In the genomic region with DNA sequence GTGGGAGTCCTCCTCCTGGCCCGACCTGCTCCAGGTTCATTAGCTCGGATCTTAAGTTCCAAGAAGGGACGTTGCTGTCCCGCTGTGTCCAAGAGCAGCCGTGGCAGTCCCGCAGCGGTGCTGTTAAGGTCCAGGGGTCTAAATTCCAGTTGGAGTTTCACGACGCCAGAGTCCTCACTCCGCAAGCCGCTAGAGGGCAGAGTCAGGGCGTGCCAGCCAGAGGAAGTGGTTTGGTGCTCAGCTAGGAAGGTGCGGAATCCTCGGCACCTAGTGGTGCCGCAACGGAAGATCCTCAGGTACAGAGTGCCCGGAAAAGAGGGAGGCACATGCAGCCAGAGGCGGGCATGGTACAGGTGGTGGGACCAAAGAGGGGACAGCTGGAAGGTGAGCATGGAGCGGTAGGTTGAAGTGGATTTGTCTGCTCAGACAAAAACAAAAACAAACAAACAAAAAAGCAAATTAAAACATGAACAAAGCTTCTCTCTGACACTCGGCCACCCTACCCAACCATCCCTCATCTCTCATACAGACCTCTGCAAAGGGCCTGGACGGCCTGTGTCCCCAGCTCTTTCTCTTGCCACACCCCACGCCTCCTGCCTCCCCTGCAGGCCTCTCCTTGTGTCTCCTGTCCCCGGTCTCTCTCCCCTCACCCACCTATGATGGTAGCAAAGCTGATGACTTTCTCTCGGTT, we compare ENCODE assay signal across 7 mouse cellular contexts. TPM values are rescaled to one million over a fixed set of nuclear protein-coding genes. Genes with fewer than 3 reads are reported as not detected.
A peak's percentile ranks its signal among the peaks of the same experiment; 100 is the strongest.
DNase-seq lines count a peak whose midpoint lies in the region; ATAC-seq and TF ChIP-seq lines count a peak whose summit lies in the region.

No protein-coding gene starts in this region.

- TF ChIP-seq CTCF in left cerebral cortex, adult 2 months (IDR thresholded peaks at IDR 0.05), result peak; percentile 85

- peak overlapping the region; percentile 23; the same call in 1 of the 2 replicates for H3K4me3 ChIP-seq in forebrain, embryonic 12.5 days (replicated peaks)
- H3K4me3 ChIP-seq in hindbrain, embryonic 13.5 days, result peak overlapping the region; percentile 24; the same call in 1 of the 2 replicates
- H3K4me3 ChIP-seq in left cerebral cortex, adult 2 months, result peak overlapping the region; percentile 14

- ATAC-seq in forebrain, embryonic 12.5 days (ENCODE audit: low FRiP score), result peak; percentile 77
- peak; percentile 83 for ATAC-seq in hindbrain, embryonic 13.5 days (ENCODE audit: low FRiP score)
- peak; percentile 93 for ATAC-seq in megakaryocyte, adult 5-6 weeks (ENCODE audit: poor library complexity, severe bottlenecking)

- 11% methylated on average over 24 of the region's 24 CpGs for WGBS in forebrain, embryonic 12.5 days
- WGBS in hindbrain, embryonic 13.5 days, result 12% methylated on average over 24 of the region's 24 CpGs

- peak overlapping the region; percentile 50 for H3K4me2 ChIP-seq in forebrain, embryonic 12.5 days
- peak overlapping the region; percentile 49 for H3K4me2 ChIP-seq in hindbrain, embryonic 13.5 days

- H3K36me3 ChIP-seq in forebrain, embryonic 12.5 days (replicated peaks), result no peaks in the 10 kb centered on the region
- no peaks in the 10 kb centered on the region for H3K36me3 ChIP-seq in hindbrain, embryonic 13.5 days

- peak; percentile 90 for DNase-seq in MN1 (ENCODE audit: low spot score)
- peak; percentile 23 for DNase-seq in c-Kit-positive CD71-positive TER-119-positive erythroid progenitor cells, embryonic 14.5 days (ENCODE audit: low spot score)
- peak; percentile 71 to 80 for DNase-seq in left cerebral cortex, adult 2 months (ENCODE audit: extremely low spot score in 1 of 2, low spot score in 2 of 2)
- peak; percentile 79 to 82 for DNase-seq in right cerebral cortex, postnatal 10 days (ENCODE audit: low spot score in 2 of 2)

- intact Hi-C loops in left cerebral cortex, adult 2 months (cut with DNase I), result loop anchor here (1.0 to 5.0 kb wide), 3 partner anchors 30 to 132 kb away; a partner anchor contains a TSS

- no peak overlapping the region for H3K9ac ChIP-seq in forebrain, embryonic 12.5 days
- H3K9ac ChIP-seq in hindbrain, embryonic 13.5 days, result peak overlapping the region; percentile 51; the same call in 1 of the 2 replicates

- H3K4me1 ChIP-seq in forebrain, embryonic 12.5 days, result peaks cover 8% of the 10 kb centered on the region
- 0 out of 2 replicates have a peak, but pooled peaks cover 9% of the 10 kb centered on the region for H3K4me1 ChIP-seq in hindbrain, embryonic 13.5 days (replicated peaks)

- peaks cover 30% of the 10 kb centered on the region for H3K27me3 ChIP-seq in forebrain, embryonic 12.5 days
- H3K27me3 ChIP-seq in hindbrain, embryonic 13.5 days, result peaks cover 9% of the 10 kb centered on the region

- H3K9me3 ChIP-seq in forebrain, embryonic 12.5 days, result no peaks in the 10 kb centered on the region
- H3K9me3 ChIP-seq in hindbrain, embryonic 13.5 days, result no peaks in the 10 kb centered on the region

- no peak overlapping the region for H3K27ac ChIP-seq in forebrain, embryonic 12.5 days
- no peak overlapping the region for H3K27ac ChIP-seq in hindbrain, embryonic 13.5 days
- H3K27ac ChIP-seq in left cerebral cortex, adult 2 months, result peak overlapping the region; percentile 86

RNA-seq across cellular contexts. Expression of a gene that starts 3.5 kb away (rescaled TPM):
- 0.06 TPM in 1 of 2 replicates, not detected in the other for polyA plus RNA-seq in forebrain, embryonic 12.5 days (2016; fragmentation: Nextera tagmentation; extraction: Ambion mirVana)
- polyA plus RNA-seq in hindbrain, embryonic 13.5 days (2015; fragmentation: Nextera tagmentation; extraction: Ambion mirVana), result not detected in 2 replicates
- under 1 TPM in 1 of 2 experiments, not detected in 1; 0.29 TPM for total RNA-seq in left cerebral cortex, adult 2 months (2021)
- not detected in 2 replicates for total RNA-seq in megakaryocyte, adult 5-6 weeks (2015)
- 0.04 TPM in 1 of 2 replicates, not detected in the other for total RNA-seq in megakaryocyte, adult 5-6 weeks (2017)

RNA-seq across cellular contexts. Expression of a gene that starts 9.0 kb away (rescaled TPM):
- 3.2 and 3.6 TPM in 2 replicates for polyA plus RNA-seq in forebrain, embryonic 12.5 days (2016; fragmentation: Nextera tagmentation; extraction: Ambion mirVana)
- 1.6 and 1.8 TPM in 2 replicates for polyA plus RNA-seq in hindbrain, embryonic 13.5 days (2015; fragmentation: Nextera tagmentation; extraction: Ambion mirVana)
- total RNA-seq in left cerebral cortex, adult 2 months (2021), result 1 to 10 TPM; 3.3 to 4.5 TPM
- not detected in 2 replicates for total RNA-seq in megakaryocyte, adult 5-6 weeks (2015)
- not detected in 2 replicates for total RNA-seq in megakaryocyte, adult 5-6 weeks (2017)

RNA-seq across cellular contexts. Expression of a gene that starts 19.5 kb away (rescaled TPM):
- polyA plus RNA-seq in forebrain, embryonic 12.5 days (2016; fragmentation: Nextera tagmentation; extraction: Ambion mirVana), result not detected in 2 replicates
- 0.09 TPM in 1 of 2 replicates, not detected in the other for polyA plus RNA-seq in hindbrain, embryonic 13.5 days (2015; fragmentation: Nextera tagmentation; extraction: Ambion mirVana)
- not detected for total RNA-seq in left cerebral cortex, adult 2 months (2021)
- total RNA-seq in megakaryocyte, adult 5-6 weeks (2015), result not detected in 2 replicates
- not detected in 2 replicates for total RNA-seq in megakaryocyte, adult 5-6 weeks (2017)

RNA-seq across cellular contexts. Expression of a gene that starts 29.0 kb away (rescaled TPM):
- 0.64 and 1.3 TPM in 2 replicates for polyA plus RNA-seq in forebrain, embryonic 12.5 days (2016; fragmentation: Nextera tagmentation; extraction: Ambion mirVana)
- 1.0 and 1.1 TPM in 2 replicates for polyA plus RNA-seq in hindbrain, embryonic 13.5 days (2015; fragmentation: Nextera tagmentation; extraction: Ambion mirVana)
- 1 to 10 TPM in 1 of 2 experiments, under 1 TPM in 1; 0.47 to 1.2 TPM for total RNA-seq in left cerebral cortex, adult 2 months (2021)
- 135 and 138 TPM in 2 replicates for total RNA-seq in megakaryocyte, adult 5-6 weeks (2015)
- 96.8 and 108 TPM in 2 replicates for total RNA-seq in megakaryocyte, adult 5-6 weeks (2017)

RNA-seq across cellular contexts. Expression of a gene that starts 29.4 kb away (rescaled TPM):
- 37.5 and 40.3 TPM in 2 replicates for polyA plus RNA-seq in forebrain, embryonic 12.5 days (2016; fragmentation: Nextera tagmentation; extraction: Ambion mirVana)
- polyA plus RNA-seq in hindbrain, embryonic 13.5 days (2015; fragmentation: Nextera tagmentation; extraction: Ambion mirVana), result 36.4 and 39.9 TPM in 2 replicates
- 100 to 1,000 TPM; 365 to 382 TPM for total RNA-seq in left cerebral cortex, adult 2 months (2021)
- total RNA-seq in megakaryocyte, adult 5-6 weeks (2015), result 87.2 and 101 TPM in 2 replicates
- total RNA-seq in megakaryocyte, adult 5-6 weeks (2017), result 30.6 and 41.3 TPM in 2 replicates

Comparison
In these comparisons a context has a peak if more than half of its experiments do, and no peak if none do; other contexts are left out.
1. DNase-seq: peak in every context shown above with its lines; median percentile 90 in MN1; 80 in right cerebral cortex, postnatal 10 days; 76 in left cerebral cortex, adult 2 months; 23 in c-Kit-positive CD71-positive TER-119-positive erythroid progenitor cells, embryonic 14.5 days.
2. RNA of a gene that starts 9.0 kb away (total RNA-seq): 3.3 to 4.5 TPM in left cerebral cortex, adult 2 months; not detected in megakaryocyte, adult 5-6 weeks; every median in the first group is over 4 times any median in the second.
3. Peak in every context shown above with its lines, with median percentiles within 50 percentile points of each other: ATAC-seq and H3K4me3 ChIP-seq.